Mouse (Mus musculus): ENCODE data around the gene Gata2. TPM values are rescaled to one million over a fixed set of nuclear protein-coding genes. Genes with fewer than 3 reads are reported as not detected.

Gene Gata2
- total and polyA plus RNA-seq, 3 experiments = 145 to 1,748 (median 265) TPM

DNA sequence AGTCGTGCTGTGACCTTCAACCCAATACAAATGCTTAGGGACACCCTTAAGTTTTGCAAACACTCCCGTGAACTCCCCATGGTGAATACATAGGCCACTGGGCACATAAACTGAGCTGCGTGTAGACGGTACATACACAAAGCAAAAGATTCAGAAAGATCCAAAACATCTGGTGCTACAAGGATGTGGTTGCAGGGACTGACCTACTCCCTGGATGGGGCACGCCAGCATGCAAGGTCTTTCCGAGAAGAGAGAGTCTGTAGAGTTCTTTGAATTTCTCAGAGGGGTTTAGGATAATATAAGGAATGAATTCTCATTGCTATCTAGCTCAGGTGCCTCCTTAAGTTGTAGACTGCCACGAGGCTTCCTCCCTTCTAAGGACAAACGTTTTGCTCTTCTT is 935 bp upstream of the Gata2 start:
- H3K4me3 ChIP-seq (ENCODE audit: low read depth, low read length) = peak overlapping the region; percentile 99; the same call in 1 of the 2 replicates
- no peak for TF ChIP-seq TAL1 (conservative IDR thresholded peaks at IDR 0.05; ENCODE audit: low read depth, low read length)
- no peak for TF ChIP-seq CTCF (IDR thresholded peaks at IDR 0.05; ENCODE audit: low read depth, low read length)
- no peak for TF ChIP-seq GATA2 (IDR thresholded peaks at IDR 0.05; ENCODE audit: borderline replicate concordance, low read depth, low read length)
- no peak for TF ChIP-seq GATA1 (IDR thresholded peaks at IDR 0.05; ENCODE audit: borderline replicate concordance, low read length)
- no peak for TF ChIP-seq POLR2AphosphoS5 (IDR thresholded peaks at IDR 0.05; ENCODE audit: insufficient replicate concordance, low read depth, low read length)
- ATAC-seq (ENCODE audit: extremely low read depth, insufficient number of reproducible peaks, low FRiP score, poor library complexity, severe bottlenecking) (no peak), DNase-seq (ENCODE audit: low spot score) (no peak)
- H3K9me3 ChIP-seq (replicated peaks) = no peaks in the 10 kb centered on the region
- peaks cover 69% of the 10 kb centered on the region for H3K36me3 ChIP-seq (replicated peaks)
- H3K4me1 ChIP-seq (ENCODE audit: insufficient read depth, low read depth, low read length) = peaks cover 80% of the 10 kb centered on the region
- no peaks in the 10 kb centered on the region for H3K27me3 ChIP-seq (ENCODE audit: insufficient read depth, low read length)

DNA sequence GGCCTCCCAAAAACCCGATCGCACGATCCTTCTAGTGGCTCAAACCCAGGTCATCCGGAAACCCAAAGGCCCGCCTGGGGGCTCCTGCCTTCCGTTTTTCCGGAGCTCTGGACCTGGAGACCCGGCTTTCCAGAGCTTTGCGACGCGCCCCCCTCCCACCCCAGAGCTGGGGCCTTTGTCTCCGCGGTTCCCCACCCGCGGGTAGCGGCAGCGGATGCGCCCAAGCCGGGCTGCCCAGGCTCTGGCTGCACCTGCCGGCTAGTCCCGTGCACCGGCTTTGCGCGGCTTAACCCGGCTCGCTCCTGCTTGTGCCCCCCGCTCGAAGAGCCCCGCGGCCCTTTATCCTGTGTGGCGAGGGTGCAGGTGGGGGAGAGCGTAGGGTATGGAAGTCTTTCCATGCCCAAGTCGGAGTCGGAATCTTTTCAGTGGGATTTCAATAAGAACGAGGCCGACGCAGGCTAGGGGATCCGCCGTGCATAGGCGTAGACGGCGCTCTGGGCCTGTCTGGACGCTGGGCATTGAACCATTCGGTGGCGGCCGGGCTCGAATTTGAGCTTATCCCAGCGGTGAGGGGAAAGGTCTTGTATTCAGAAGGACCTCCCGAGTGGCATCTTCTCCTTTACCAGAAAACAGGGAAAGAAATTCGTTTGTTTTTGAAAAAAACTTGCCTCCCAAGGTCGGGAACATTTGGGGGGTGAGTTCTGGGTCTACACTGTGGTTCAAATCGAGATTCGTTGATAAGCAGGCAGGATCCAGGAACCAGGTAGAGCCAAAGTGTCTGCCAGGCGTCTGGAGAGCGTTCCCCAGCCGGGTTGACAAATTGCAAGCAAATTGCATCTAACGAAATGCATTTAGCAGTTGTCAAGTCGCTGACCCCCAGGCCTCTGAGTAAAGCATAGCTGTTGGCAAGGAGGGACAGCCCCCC is 624 bp downstream of the Gata2 start:
- ATAC-seq (ENCODE audit: extremely low read depth, insufficient number of reproducible peaks, low FRiP score, poor library complexity, severe bottlenecking) (no peak), DNase-seq (ENCODE audit: low spot score) (no peak)
- TF ChIP-seq POLR2AphosphoS5 (IDR thresholded peaks at IDR 0.05; ENCODE audit: insufficient replicate concordance, low read depth, low read length) = no peak
- no peak for TF ChIP-seq TAL1 (conservative IDR thresholded peaks at IDR 0.05; ENCODE audit: low read depth, low read length)
- peaks cover 59% of the 10 kb centered on the region for H3K36me3 ChIP-seq (replicated peaks)
- peaks cover 68% of the 10 kb centered on the region for H3K4me1 ChIP-seq (ENCODE audit: insufficient read depth, low read depth, low read length)
- H3K4me3 ChIP-seq (ENCODE audit: low read depth, low read length) = peak overlapping the region; percentile 99
- no peaks in the 10 kb centered on the region for H3K9me3 ChIP-seq (replicated peaks)
- no peaks in the 10 kb centered on the region for H3K27me3 ChIP-seq (ENCODE audit: insufficient read depth, low read length)

DNA sequence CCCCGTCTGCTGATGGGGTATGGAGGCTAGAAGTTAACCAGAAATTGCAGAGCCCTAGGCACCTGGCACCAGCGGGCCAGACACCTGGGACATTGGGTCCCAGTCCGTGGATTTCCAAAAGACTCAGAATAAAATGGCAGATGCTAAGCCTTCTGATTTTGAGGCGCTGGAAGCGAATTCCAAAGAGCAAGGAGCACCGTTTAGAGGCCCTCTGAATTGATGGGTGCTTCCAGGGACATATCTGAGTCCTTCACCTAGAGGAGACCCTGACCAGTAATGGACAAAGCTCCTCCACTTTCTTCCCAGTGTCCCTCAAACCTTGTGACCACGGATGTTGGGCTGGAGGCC is 1.3 kb downstream of the Gata2 start:
- no peaks in the 10 kb centered on the region for H3K27me3 ChIP-seq (ENCODE audit: insufficient read depth, low read length)
- TF ChIP-seq CTCF (IDR thresholded peaks at IDR 0.05; ENCODE audit: low read depth, low read length) = no peak
- TF ChIP-seq GATA2 (IDR thresholded peaks at IDR 0.05; ENCODE audit: borderline replicate concordance, low read depth, low read length) = no peak
- TF ChIP-seq GATA1 (IDR thresholded peaks at IDR 0.05; ENCODE audit: borderline replicate concordance, low read length) = no peak
- no peak for TF ChIP-seq POLR2AphosphoS5 (IDR thresholded peaks at IDR 0.05; ENCODE audit: insufficient replicate concordance, low read depth, low read length)
- no peak for TF ChIP-seq TAL1 (conservative IDR thresholded peaks at IDR 0.05; ENCODE audit: low read depth, low read length)

DNA sequence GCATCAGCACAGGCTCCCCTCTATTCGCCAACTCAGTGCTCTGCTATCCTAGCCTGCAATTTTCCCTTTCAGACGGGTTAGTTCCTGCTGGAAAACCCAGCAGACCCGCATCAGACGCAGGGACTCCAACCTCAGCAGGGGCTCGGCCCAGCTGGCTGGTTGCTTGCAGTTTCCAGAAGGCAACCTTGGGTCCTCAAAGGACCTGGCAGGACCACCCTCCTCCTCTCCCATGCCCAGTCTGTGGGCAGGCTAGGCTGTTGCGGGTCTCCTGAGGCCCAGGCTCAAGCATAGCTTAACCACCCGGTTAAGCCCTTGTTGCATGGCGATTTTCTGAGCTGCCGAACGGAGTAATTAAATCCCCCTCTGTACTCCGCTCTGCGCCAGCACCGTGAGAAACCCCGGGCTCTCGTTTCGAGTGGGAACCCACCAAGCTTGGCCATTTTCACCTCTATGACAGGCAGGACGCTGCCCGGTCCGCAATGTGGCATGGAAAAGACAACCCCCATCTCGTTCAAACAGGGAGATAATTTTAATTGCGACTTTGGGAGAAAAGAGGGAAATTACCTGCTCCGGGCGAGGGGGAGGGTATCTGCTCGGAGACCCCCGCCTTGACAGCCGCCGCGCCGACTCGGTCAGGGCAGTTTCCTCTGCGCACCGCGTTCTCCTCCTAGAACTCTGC is 2.5 kb downstream of the Gata2 start:
- no peaks in the 10 kb centered on the region for H3K9me3 ChIP-seq (replicated peaks)
- no peaks in the 10 kb centered on the region for H3K27me3 ChIP-seq (ENCODE audit: insufficient read depth, low read length)
- H3K4me1 ChIP-seq (ENCODE audit: insufficient read depth, low read depth, low read length) = peaks cover 62% of the 10 kb centered on the region
- DNase-seq (ENCODE audit: low spot score) (no peak), ATAC-seq (ENCODE audit: extremely low read depth, insufficient number of reproducible peaks, low FRiP score, poor library complexity, severe bottlenecking) (no peak)
- H3K4me3 ChIP-seq (ENCODE audit: low read depth, low read length) = peak overlapping the region; percentile 99
- peaks cover 67% of the 10 kb centered on the region for H3K36me3 ChIP-seq (replicated peaks)
- TF ChIP-seq CTCF (IDR thresholded peaks at IDR 0.05; ENCODE audit: low read depth, low read length) = no peak
- TF ChIP-seq TAL1 (conservative IDR thresholded peaks at IDR 0.05; ENCODE audit: low read depth, low read length) = no peak
- no peak for TF ChIP-seq POLR2AphosphoS5 (IDR thresholded peaks at IDR 0.05; ENCODE audit: insufficient replicate concordance, low read depth, low read length)
- no peak for TF ChIP-seq GATA1 (IDR thresholded peaks at IDR 0.05; ENCODE audit: borderline replicate concordance, low read length)

More for the DNA sequence above, 1.3 kb downstream of the Gata2 start:
- peaks cover 62% of the 10 kb centered on the region for H3K4me1 ChIP-seq (ENCODE audit: insufficient read depth, low read depth, low read length)
- DNase-seq (ENCODE audit: low spot score) = no peak
- ATAC-seq (ENCODE audit: extremely low read depth, insufficient number of reproducible peaks, low FRiP score, poor library complexity, severe bottlenecking) = no peak
- H3K9me3 ChIP-seq (replicated peaks) = no peaks in the 10 kb centered on the region
- peak overlapping the region; percentile 99 for H3K4me3 ChIP-seq (ENCODE audit: low read depth, low read length)
- H3K36me3 ChIP-seq (replicated peaks) = peaks cover 60% of the 10 kb centered on the region

DNA sequence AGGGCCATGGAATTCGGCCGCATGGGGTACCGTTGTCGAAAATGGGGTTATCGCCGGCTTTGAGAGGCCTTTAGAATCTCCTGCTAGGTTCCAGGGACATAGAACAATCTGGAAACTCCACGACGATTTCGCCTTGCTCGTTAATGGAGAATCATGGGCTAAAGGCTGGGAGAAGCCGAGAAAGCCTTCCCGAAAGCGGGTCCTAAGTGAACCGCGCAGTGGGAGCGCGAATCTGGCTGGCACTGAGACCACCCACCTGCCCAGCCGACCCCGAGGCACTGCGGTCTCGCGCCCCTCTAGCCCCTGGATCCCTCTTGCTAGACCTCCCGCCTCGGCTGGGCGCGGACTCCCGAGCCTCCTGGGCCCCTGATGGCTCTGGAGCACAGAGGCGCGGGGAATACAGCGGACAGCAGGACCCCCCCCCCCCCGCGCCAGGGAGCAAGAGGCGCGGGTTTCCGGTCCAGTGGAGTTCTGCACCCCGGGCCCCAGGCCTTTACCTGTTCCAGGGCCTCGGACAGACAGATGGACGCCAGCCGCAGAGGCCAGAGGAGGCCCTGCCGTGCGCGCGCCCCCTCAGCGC is 3.1 kb downstream of the Gata2 start:
- no peaks in the 10 kb centered on the region for H3K9me3 ChIP-seq (replicated peaks)
- H3K36me3 ChIP-seq (replicated peaks) = peaks cover 73% of the 10 kb centered on the region
- no peak for ATAC-seq (ENCODE audit: extremely low read depth, insufficient number of reproducible peaks, low FRiP score, poor library complexity, severe bottlenecking)
- TF ChIP-seq GATA2 (IDR thresholded peaks at IDR 0.05; ENCODE audit: borderline replicate concordance, low read depth, low read length) (no peak), CTCF (IDR thresholded peaks at IDR 0.05; ENCODE audit: low read depth, low read length) (no peak), POLR2AphosphoS5 (IDR thresholded peaks at IDR 0.05; ENCODE audit: insufficient replicate concordance, low read depth, low read length) (no peak), GATA1 (IDR thresholded peaks at IDR 0.05; ENCODE audit: borderline replicate concordance, low read length) (no peak), TAL1 (conservative IDR thresholded peaks at IDR 0.05; ENCODE audit: low read depth, low read length) (no peak)
- H3K4me3 ChIP-seq (ENCODE audit: low read depth, low read length) = peak overlapping the region; percentile 99
- peak; percentile 36 for DNase-seq (ENCODE audit: low spot score)
- no peaks in the 10 kb centered on the region for H3K27me3 ChIP-seq (ENCODE audit: insufficient read depth, low read length)
- peaks cover 62% of the 10 kb centered on the region for H3K4me1 ChIP-seq (ENCODE audit: insufficient read depth, low read depth, low read length)

Measured in G1E (cell line).